Mouse (Mus musculus): ENCODE measurements at regions not wholly inside any gene's neighbourhood (a gene's known extent, or its start where the extent isn't known, plus 50 kb on each side); places are given as distances from the start of the nearest gene placed in this dataset.
A peak's percentile ranks its signal among the peaks of the same experiment; 100 is the strongest.

- H3K9ac ChIP-seq (ENCODE audit: insufficient read depth, low read depth) = no peak overlapping the region
- H3K27ac ChIP-seq (ENCODE audit: insufficient read depth, low read depth) = no peak overlapping the region
- no peaks in the 10 kb centered on the region for H3K36me3 ChIP-seq (replicated peaks in 1 of 2; ENCODE audit: control insufficient read depth in 1 of 2, insufficient read depth in 1 of 2, low read length in 1 of 2)
- no peaks in the 10 kb centered on the region for H3K27me3 ChIP-seq (replicated peaks)
- in situ Hi-C loops (cut with MboI; ENCODE audit: low pct_ligation_motif_present, low pct_unique_long_range_greater_than_20kb, low sequenced_read_pairs) = loop anchor here (25.0 kb wide), 1 partner anchor 769 kb away; no protein-coding TSS in a partner anchor
- no peaks in the 10 kb centered on the region for H3K79me2 ChIP-seq (replicated peaks; ENCODE audit: control insufficient read depth, extremely low read depth, insufficient read depth, poor library complexity, severe bottlenecking)
- no peaks in the 10 kb centered on the region for H3K9me3 ChIP-seq (replicated peaks; ENCODE audit: low read length)
- no peak overlapping the region for H3K4me2 ChIP-seq (ENCODE audit: insufficient read depth, low read depth, poor library complexity, severe bottlenecking)
- no peaks in the 10 kb centered on the region for H3K4me1 ChIP-seq (ENCODE audit: control insufficient read depth in 1 of 2, insufficient read depth in 2 of 2)
- H3K4me3 ChIP-seq (replicated peaks in 1 of 3; ENCODE audit: low read depth in 2 of 3, low read length in 2 of 3, poor library complexity in 1 of 3) = no peak overlapping the region
- dilution Hi-C loops (cut with MboI; ENCODE audit: extremely low pct_ligation_motif_present, extremely low pct_unique_long_range_greater_than_20kb, low sequenced_read_pairs) = no loop called here
- DNase-seq (ENCODE audit: extremely low read depth) = peak; percentile 62
- no peak for TF ChIP-seq ZNF384 (IDR thresholded peaks at IDR 0.05; ENCODE audit: low read depth, low read length)
- TF ChIP-seq POLR2A (IDR thresholded peaks at IDR 0.05; ENCODE audit: low read depth, low read length) = no peak
- TF ChIP-seq POLR2AphosphoS2 (IDR thresholded peaks at IDR 0.05; ENCODE audit: low read depth, low read length) = no peak
- TF ChIP-seq CHD2 (IDR thresholded peaks at IDR 0.05; ENCODE audit: low read length) = no peak
- TF ChIP-seq UBTF (IDR thresholded peaks at IDR 0.05; ENCODE audit: low read depth, low read length) = no peak
- TF ChIP-seq SIN3A (IDR thresholded peaks at IDR 0.05; ENCODE audit: low read length) = no peak
- no peak for TF ChIP-seq MYC (IDR thresholded peaks at IDR 0.05; ENCODE audit: low read depth, low read length)
- peak; percentile 72 for TF ChIP-seq SMC3 (IDR thresholded peaks at IDR 0.05; ENCODE audit: low read depth, low read length)
- TF ChIP-seq RAD21 (IDR thresholded peaks at IDR 0.05; ENCODE audit: low read depth, low read length) = peak; percentile 85
- TF ChIP-seq NELFE (IDR thresholded peaks at IDR 0.05; ENCODE audit: low read depth, low read length) = no peak
- TF ChIP-seq EP300 (IDR thresholded peaks at IDR 0.05; ENCODE audit: low read length) = no peak
- peak; percentile 70; the same call in 1 of the 2 replicates for TF ChIP-seq ZKSCAN1 (IDR thresholded peaks at IDR 0.05; ENCODE audit: borderline replicate concordance, low read depth, low read length)
- TF ChIP-seq MXI1 (IDR thresholded peaks at IDR 0.05; ENCODE audit: low read depth, low read length) = no peak
- TF ChIP-seq TBP (conservative IDR thresholded peaks at IDR 0.05; ENCODE audit: low read depth, low read length) = no peak
- TF ChIP-seq ELF1 (IDR thresholded peaks at IDR 0.05; ENCODE audit: low read depth, low read length) = peak; percentile 38; the same call in 1 of the 2 replicates
- no peak for TF ChIP-seq NRF1 (IDR thresholded peaks at IDR 0.05; ENCODE audit: low read depth, low read length)
- TF ChIP-seq ZMIZ1 (IDR thresholded peaks at IDR 0.05; ENCODE audit: low read depth, low read length) = no peak
- TF ChIP-seq MEF2A (IDR thresholded peaks at IDR 0.05; ENCODE audit: borderline replicate concordance, low read depth, low read length) = peak; percentile 21; the same call in 1 of the 2 replicates
- peak; percentile 52 for TF ChIP-seq ZC3H11A (IDR thresholded peaks at IDR 0.05; ENCODE audit: low read depth, low read length)
- TF ChIP-seq PAX5 (IDR thresholded peaks at IDR 0.05; ENCODE audit: low read length) = no peak
- TF ChIP-seq CTCF (conservative IDR thresholded peaks at IDR 0.05 in 1 of 2, IDR thresholded peaks at IDR 0.05 in 1 of 2; ENCODE audit: low read depth in 2 of 2, low read length in 2 of 2) = peak; percentile 21 to 81; a peak in 2 of 4 replicates
- no peak for TF ChIP-seq BHLHE40 (IDR thresholded peaks at IDR 0.05; ENCODE audit: low read depth, low read length)
- no peak for TF ChIP-seq IRF4 (IDR thresholded peaks at IDR 0.05; ENCODE audit: low read depth, low read length)
- no peak for TF ChIP-seq HCFC1 (IDR thresholded peaks at IDR 0.05; ENCODE audit: low read depth, low read length)
Observed at GRCm38 (mm10) chr6:8831204-8831603, 52.9 kb upstream of the Ica1 start.
